Mouse (Mus musculus): ENCODE data around the gene Gm8369. TPM values are rescaled to one million over a fixed set of nuclear protein-coding genes. Genes with fewer than 3 reads are reported as not detected.
"Not testable (repeated sequence)": the region's sequence is repeated elsewhere in the genome, so short reads cannot be mapped to it uniquely, and the experiment has no call there.

The Gm8369 gene
- total RNA-seq (2021) = 0.33 and 0.76 TPM in 2 replicates
- long read RNA-seq = 0 reads

GRCm38 (mm10) chr19:11485746-11486145 is at the start of gene Gm8369:
Gm8369 (plus strand) TSS chr19:11485938.
- no peak for DNase-seq

- DNase-seq = no peak
Measured at GRCm38 (mm10) chr19:11443338-11443737, 42.4 kb upstream of the Gm8369 start, which contains the start of gene Ms4a4b. Ms4a4b (plus strand) TSS chr19:11443553.

- DNase-seq = no peak
Measured at GRCm38 (mm10) chr19:11443964-11444363, 41.8 kb upstream of the Gm8369 start.

- no peak for DNase-seq
Measured at GRCm38 (mm10) chr19:11447238-11447637, 38.5 kb upstream of the Gm8369 start.

- not testable (repeated sequence) for DNase-seq
Measured at GRCm38 (mm10) chr19:11459041-11459440, 26.7 kb upstream of the Gm8369 start.

- not testable (repeated sequence) for DNase-seq
Measured at GRCm38 (mm10) chr19:11464795-11465194, 20.9 kb upstream of the Gm8369 start.

GRCm38 (mm10) chr19:11466471-11466870 is 19.3 kb upstream of the Gm8369 start:
- DNase-seq = no peak

GRCm38 (mm10) chr19:11468361-11468760 is 17.4 kb upstream of the Gm8369 start:
- not testable (repeated sequence) for DNase-seq

GRCm38 (mm10) chr19:11469215-11469614 is 16.5 kb upstream of the Gm8369 start, which contains the start of gene Ms4a6c:
Ms4a6c (plus strand) TSS chr19:11469366.
- DNase-seq = not testable (repeated sequence)

GRCm38 (mm10) chr19:11479714-11480113 is 6.0 kb upstream of the Gm8369 start:
- no peak for DNase-seq

GRCm38 (mm10) chr19:11482684-11483083 is 3.1 kb upstream of the Gm8369 start:
- DNase-seq = no peak

- DNase-seq = no peak
Measured at GRCm38 (mm10) chr19:11483941-11484340, 1.8 kb upstream of the Gm8369 start.

GRCm38 (mm10) chr19:11484388-11484787 is 1.4 kb upstream of the Gm8369 start:
- DNase-seq = no peak

GRCm38 (mm10) chr19:11485266-11485665 is 472 bp upstream of the Gm8369 start:
- DNase-seq = no peak

GRCm38 (mm10) chr19:11486599-11486998 is 861 bp downstream of the Gm8369 start:
- DNase-seq = no peak

- no peak for DNase-seq
Measured at GRCm38 (mm10) chr19:11491406-11492189, 5.9 kb downstream of the Gm8369 start.

GRCm38 (mm10) chr19:11492671-11493070 is 6.9 kb downstream of the Gm8369 start:
- no peak for DNase-seq

GRCm38 (mm10) chr19:11494519-11494918 is 8.8 kb downstream of the Gm8369 start:
- no peak for DNase-seq

- DNase-seq = no peak
Measured at GRCm38 (mm10) chr19:11496361-11496760, 10.6 kb downstream of the Gm8369 start.

GRCm38 (mm10) chr19:11497300-11497699 is 11.6 kb downstream of the Gm8369 start:
- DNase-seq = not testable (repeated sequence)

GRCm38 (mm10) chr19:11500796-11501195 is 15.1 kb downstream of the Gm8369 start:
- no peak for DNase-seq

- no peak for DNase-seq
Measured at GRCm38 (mm10) chr19:11501326-11501725, 15.6 kb downstream of the Gm8369 start.

GRCm38 (mm10) chr19:11504857-11505256 is 19.1 kb downstream of the Gm8369 start:
- DNase-seq = no peak

- DNase-seq = no peak
Measured at GRCm38 (mm10) chr19:11513458-11513857, 27.7 kb downstream of the Gm8369 start.

All from adrenal gland, postnatal 25 days (tissue).